Mouse (Mus musculus): ENCODE measurements around the gene Smarcc1. TPM values are rescaled to one million over a fixed set of nuclear protein-coding genes. Genes with fewer than 3 reads are reported as not detected.
A peak's percentile ranks its signal among the peaks of the same experiment; 100 is the strongest.

Gene Smarcc1
- total and polyA plus RNA-seq, 2 experiments from 2014 or later, result 43.0 to 77.1 TPM

GRCm38 (mm10) chr9:110084201-110084964 is 33.1 kb upstream of the Smarcc1 start:
- Histone ChIP-seq H3K36me3 (ENCODE audit: insufficient read depth) (peaks cover 92% of the 10 kb centered on the region), H3K4me3 (ENCODE audit: low read depth, low read length) (no peak overlapping the region), H3K9me3 (ENCODE audit: low read length) (no peaks in the 10 kb centered on the region), H3K27ac (ENCODE audit: low read depth, low read length) (no peak overlapping the region), H3K27me3 (ENCODE audit: insufficient read depth, low read length) (no peaks in the 10 kb centered on the region), H3K4me1 (ENCODE audit: insufficient read depth) (no peaks in the 10 kb centered on the region), H3K4me2 (ENCODE audit: low read depth) (no peak overlapping the region), H3K9ac (no peak overlapping the region)
- DNase-seq (peak; percentile 11), ATAC-seq (peak; percentile 40)
- no peak for TF ChIP-seq CTCF (IDR thresholded peaks at IDR 0.05; ENCODE audit: low read depth)
- 88% methylated on average over 25 of the region's 25 CpGs for whole genome bisulfite sequencing

GRCm38 (mm10) chr9:110085693-110086092 is 31.8 kb upstream of the Smarcc1 start:
- Histone ChIP-seq H3K4me1 (ENCODE audit: insufficient read depth) (no peaks in the 10 kb centered on the region), H3K9ac (no peak overlapping the region), H3K4me3 (ENCODE audit: low read depth, low read length) (no peak overlapping the region), H3K4me2 (ENCODE audit: low read depth) (no peak overlapping the region), H3K36me3 (ENCODE audit: insufficient read depth) (peaks cover 91% of the 10 kb centered on the region), H3K9me3 (ENCODE audit: low read length) (no peaks in the 10 kb centered on the region), H3K27ac (ENCODE audit: low read depth, low read length) (no peak overlapping the region), H3K27me3 (ENCODE audit: insufficient read depth, low read length) (no peaks in the 10 kb centered on the region)
- ATAC-seq (no peak), DNase-seq (no peak)
- TF ChIP-seq CTCF (IDR thresholded peaks at IDR 0.05; ENCODE audit: low read depth), result no peak
- WGBS, result 92% methylated on average over 8 of the region's 8 CpGs

DNA sequence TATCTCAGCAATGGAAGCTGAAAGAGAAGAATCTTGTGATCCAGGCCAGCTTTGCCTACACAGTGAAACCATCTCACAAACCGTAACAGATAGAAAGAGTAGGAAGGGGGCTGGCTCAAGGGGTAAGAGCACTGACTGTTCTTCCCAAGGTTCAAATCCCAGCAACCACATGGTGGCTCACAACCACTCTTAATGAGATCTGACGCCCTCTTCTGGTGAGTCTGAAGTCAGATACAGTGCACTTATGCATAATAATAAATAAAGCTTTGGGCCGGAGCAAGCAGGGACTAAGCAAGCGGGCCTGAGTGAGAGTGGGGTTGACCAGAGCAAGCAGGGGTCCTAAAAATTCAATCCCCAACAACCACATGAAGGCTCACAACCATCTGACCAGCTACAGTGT is 24.2 kb upstream of the Smarcc1 start:
- no peaks in the 10 kb centered on the region for H3K27me3 ChIP-seq (ENCODE audit: insufficient read depth, low read length)
- no peak overlapping the region for H3K4me3 ChIP-seq (ENCODE audit: low read depth, low read length)
- no peak overlapping the region for H3K4me2 ChIP-seq (ENCODE audit: low read depth)
- 80% methylated on average over 4 of the region's 4 CpGs for WGBS
- no peaks in the 10 kb centered on the region for H3K4me1 ChIP-seq (ENCODE audit: insufficient read depth)
- peaks cover 78% of the 10 kb centered on the region for H3K36me3 ChIP-seq (ENCODE audit: insufficient read depth)
- no peak for ATAC-seq
- no peak overlapping the region for H3K27ac ChIP-seq (ENCODE audit: low read depth, low read length)
- 0 out of 2 replicates have a peak, but pooled peaks have one; percentile 12 for TF ChIP-seq CTCF (IDR thresholded peaks at IDR 0.05; ENCODE audit: low read depth)
- no peak overlapping the region for H3K9ac ChIP-seq
- H3K9me3 ChIP-seq (ENCODE audit: low read length), result no peaks in the 10 kb centered on the region
- DNase-seq, result no peak

DNA sequence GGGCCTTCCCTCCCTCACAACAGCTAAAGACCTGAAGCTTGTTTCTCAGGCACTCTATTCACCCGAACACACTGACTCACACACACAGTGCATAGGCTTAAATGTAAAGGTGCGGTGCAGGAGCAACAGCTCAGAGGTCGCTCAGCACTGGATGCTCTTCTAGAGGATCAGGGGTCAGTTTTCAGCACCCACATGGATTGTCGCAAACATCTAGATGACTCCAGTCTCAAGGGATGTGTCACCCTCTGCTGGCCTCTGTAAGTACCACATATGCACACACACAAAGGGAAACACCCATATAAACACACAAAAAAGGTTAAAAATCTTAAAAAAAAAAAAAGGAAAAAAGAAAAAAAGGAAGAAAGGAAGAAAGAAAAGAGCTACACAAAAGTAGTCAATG is 22.7 kb upstream of the Smarcc1 start:
- Histone ChIP-seq H3K4me3 (ENCODE audit: low read depth, low read length) (no peak overlapping the region), H3K27me3 (ENCODE audit: insufficient read depth, low read length) (no peaks in the 10 kb centered on the region), H3K9ac (no peak overlapping the region), H3K4me2 (ENCODE audit: low read depth) (no peak overlapping the region), H3K4me1 (ENCODE audit: insufficient read depth) (no peaks in the 10 kb centered on the region), H3K9me3 (ENCODE audit: low read length) (no peaks in the 10 kb centered on the region), H3K27ac (ENCODE audit: low read depth, low read length) (no peak overlapping the region), H3K36me3 (ENCODE audit: insufficient read depth) (peaks cover 80% of the 10 kb centered on the region)
- DNase-seq, result no peak
- TF ChIP-seq CTCF (IDR thresholded peaks at IDR 0.05; ENCODE audit: low read depth), result no peak
- WGBS, result 98% methylated on average over 4 of the region's 4 CpGs
- no peak for ATAC-seq

- WGBS, result 86% methylated on average over 3 of the region's 3 CpGs
- no peak overlapping the region for H3K4me2 ChIP-seq (ENCODE audit: low read depth)
- H3K36me3 ChIP-seq (ENCODE audit: insufficient read depth), result peaks cover 55% of the 10 kb centered on the region
- H3K4me1 ChIP-seq (ENCODE audit: insufficient read depth), result no peaks in the 10 kb centered on the region
- no peak for DNase-seq
- H3K27me3 ChIP-seq (ENCODE audit: insufficient read depth, low read length), result no peaks in the 10 kb centered on the region
- TF ChIP-seq CTCF (IDR thresholded peaks at IDR 0.05; ENCODE audit: low read depth), result no peak
- no peak for ATAC-seq
- no peak overlapping the region for H3K27ac ChIP-seq (ENCODE audit: low read depth, low read length)
- no peak overlapping the region for H3K9ac ChIP-seq
- H3K4me3 ChIP-seq (ENCODE audit: low read depth, low read length), result no peak overlapping the region
- no peaks in the 10 kb centered on the region for H3K9me3 ChIP-seq (ENCODE audit: low read length)
Observed at GRCm38 (mm10) chr9:110097791-110098190, 19.7 kb upstream of the Smarcc1 start.

- H3K4me3 ChIP-seq (ENCODE audit: low read depth, low read length), result peak overlapping the region; percentile 77
- H3K27ac ChIP-seq (ENCODE audit: low read depth, low read length), result 0 out of 2 replicates have a peak overlapping the region, but pooled peaks have one; percentile 21
- peaks cover 57% of the 10 kb centered on the region for H3K36me3 ChIP-seq (ENCODE audit: insufficient read depth)
- WGBS, result 3% methylated on average over 41 of the region's 41 CpGs
- DNase-seq, result peak; percentile 93
- H3K9ac ChIP-seq, result peak overlapping the region; percentile 70
- H3K4me1 ChIP-seq (ENCODE audit: insufficient read depth), result no peaks in the 10 kb centered on the region
- no peaks in the 10 kb centered on the region for H3K27me3 ChIP-seq (ENCODE audit: insufficient read depth, low read length)
- peak; percentile 100 for ATAC-seq
- peak overlapping the region; percentile 75 for H3K4me2 ChIP-seq (ENCODE audit: low read depth)
- H3K9me3 ChIP-seq (ENCODE audit: low read length), result no peaks in the 10 kb centered on the region
- peak; percentile 98 for TF ChIP-seq CTCF (IDR thresholded peaks at IDR 0.05; ENCODE audit: low read depth)
Observed at GRCm38 (mm10) chr9:110100627-110101600, 16.6 kb upstream of the Smarcc1 start.
